Mouse (Mus musculus): Measurements from ENCODE around the gene Lmo2.
"Not testable (repeated sequence)": the region's sequence is repeated elsewhere in the genome, so short reads cannot be mapped to it uniquely, and the experiment has no call there.

The Lmo2 gene

GRCm38 (mm10) chr2:103982250-103982649 lies 24.5 kb downstream of the Lmo2 start:
- DNase-seq (ENCODE audit: low spot score), result peak; percentile 73

- DNase-seq (ENCODE audit: low spot score), result no peak
Measured at GRCm38 (mm10) chr2:103983146-103983545, 25.4 kb downstream of the Lmo2 start.

- DNase-seq (ENCODE audit: low spot score), result not testable (repeated sequence)
Measured at GRCm38 (mm10) chr2:103987595-103987994, 29.8 kb downstream of the Lmo2 start.

GRCm38 (mm10) chr2:103989724-103990123 lies 31.9 kb downstream of the Lmo2 start:
- no peak for DNase-seq (ENCODE audit: low spot score)

- DNase-seq (ENCODE audit: low spot score), result no peak
Measured at GRCm38 (mm10) chr2:103991303-103991702, 33.5 kb downstream of the Lmo2 start.

GRCm38 (mm10) chr2:103992162-103992561 lies 34.4 kb downstream of the Lmo2 start:
- no peak for DNase-seq (ENCODE audit: low spot score)

GRCm38 (mm10) chr2:103992618-103993332 lies 35.0 kb downstream of the Lmo2 start:
- no peak for DNase-seq (ENCODE audit: low spot score)

- DNase-seq (ENCODE audit: low spot score), result peak; percentile 14
Measured at GRCm38 (mm10) chr2:104001076-104001475, 43.3 kb downstream of the Lmo2 start.

GRCm38 (mm10) chr2:104001861-104002260 lies 44.1 kb downstream of the Lmo2 start:
- no peak for DNase-seq (ENCODE audit: low spot score)

GRCm38 (mm10) chr2:104002711-104003413 lies 45.1 kb downstream of the Lmo2 start:
- DNase-seq (ENCODE audit: low spot score), result peak; percentile 10

- no peak for DNase-seq (ENCODE audit: low spot score)
Measured at GRCm38 (mm10) chr2:104007793-104008519, 50.2 kb downstream of the Lmo2 start.

- not testable (repeated sequence) for DNase-seq (ENCODE audit: low spot score)
Measured at GRCm38 (mm10) chr2:104008853-104009252, 51.1 kb downstream of the Lmo2 start.

GRCm38 (mm10) chr2:104023096-104023495 lies 65.3 kb downstream of the Lmo2 start:
- DNase-seq (ENCODE audit: low spot score), result no peak

- DNase-seq (ENCODE audit: low spot score), result no peak
Measured at GRCm38 (mm10) chr2:104024656-104025055, 66.9 kb downstream of the Lmo2 start.

- DNase-seq (ENCODE audit: low spot score), result peak; percentile 89
Measured at GRCm38 (mm10) chr2:104027458-104028138, 69.8 kb downstream of the Lmo2 start, which contains the start of gene Fbxo3. TSS of gene Fbxo3 (plus strand) at chr2:104027721.

GRCm38 (mm10) chr2:104028139-104028723 lies 70.4 kb downstream of the Lmo2 start, which contains the start of gene 4931422A03Rik:
TSS of gene 4931422A03Rik (minus strand) at chr2:104028361.
- no peak for DNase-seq (ENCODE audit: low spot score)

- no peak for DNase-seq (ENCODE audit: low spot score)
Measured at GRCm38 (mm10) chr2:104029074-104029473, 71.3 kb downstream of the Lmo2 start.

GRCm38 (mm10) chr2:104030381-104030780 lies 72.6 kb downstream of the Lmo2 start:
- DNase-seq (ENCODE audit: low spot score), result no peak
